Mouse (Mus musculus) hindbrain, embryonic 14.5 days (tissue): ENCODE data around the gene Zc3h18. TPM values are rescaled to one million over a fixed set of nuclear protein-coding genes. Genes with fewer than 3 reads are reported as not detected.

ENCODE experiments used
- ATAC-seq: fragments of 200-750 bp; cut with Nextera tagmentation; 2 replicates; pipeline ENCODE4 v1.8.0; 2017; ENCODE audit warnings: moderate number of reproducible peaks, mild to moderate bottlenecking, moderate TSS enrichment, moderate library complexity; ENCODE audit not compliant: low FRiP score
- DNase-seq: peaks from one replicate; pipeline ENCODE4 v3.0.0-alpha.2; 2015; ENCODE audit warnings: low spot score
- H3K27ac ChIP-seq: fragments of 300-500 bp; sonication (generic); 2 replicates; pipeline ENCODE4 v1.5.1; 2014; ENCODE audit warnings: mild to moderate bottlenecking, moderate library complexity
- H3K27me3 ChIP-seq: fragments of 300-500 bp; sonication (generic); 2 replicates; pipeline ENCODE4 v1.6.1; 2014; ENCODE audit warnings: mild to moderate bottlenecking, low read length, mixed read lengths; ENCODE audit not compliant: control insufficient read depth, insufficient read depth
- H3K36me3 ChIP-seq: fragments of 300-500 bp; sonication (generic); replicated peaks from 2 replicates; pipeline ENCODE4 v1.6.1; 2014; ENCODE audit not compliant: control insufficient read depth, insufficient read depth
- H3K4me1 ChIP-seq: fragments of 300-500 bp; sonication (generic); replicated peaks from 2 replicates; pipeline ENCODE4 v1.6.1; 2014; ENCODE audit warnings: antibody characterized with exemption, low read length, mixed read lengths; ENCODE audit not compliant: control insufficient read depth, insufficient read depth
- H3K4me2 ChIP-seq: fragments of 300-500 bp; sonication (generic); replicated peaks from 2 replicates; pipeline ENCODE4 v1.6.1; 2014; ENCODE audit warnings: mild to moderate bottlenecking, moderate library complexity
- H3K4me3 ChIP-seq: fragments of 300-500 bp; sonication (generic); replicated peaks from 2 replicates; pipeline ENCODE4 v1.5.1; 2014; ENCODE audit warnings: mild to moderate bottlenecking, low read length
- H3K9ac ChIP-seq: fragments of 300-500 bp; sonication (generic); 2 replicates; pipeline ENCODE4 v1.6.1; 2014
- H3K9me3 ChIP-seq: fragments of 300-500 bp; sonication (generic); 2 replicates; pipeline ENCODE4 v1.6.1; 2016; ENCODE audit warnings: low read length; ENCODE audit not compliant: control insufficient read depth
- WGBS: fragments of 180-500 bp; shearing (Covaris S2); extraction: QIAGEN DNeasy Blood & Tissue Kit; methylation state at CpG from one replicate; pipeline ENCODE4 v1.1.7; 2014; 5-methylcytosine and 5-hydroxymethylcytosine counted together
- polyA plus RNA-seq: library from polyadenylated mRNA; unstranded; fragments of >200 nt; fragmentation: Nextera tagmentation; extraction: Ambion mirVana; gene quantifications from 2 replicates; pipeline ENCODE4 v1.2.1, GENCODE M21; 2014

The Zc3h18 gene
- polyA plus RNA-seq, 1 experiment from 2014 or later, result 23.4 TPM

- no peak for ATAC-seq
- no peaks in the 10 kb centered on the region for H3K27me3 ChIP-seq
- H3K36me3 ChIP-seq, result peaks cover 10% of the 10 kb centered on the region
- no peak overlapping the region for H3K9ac ChIP-seq
- H3K4me3 ChIP-seq, result no peak overlapping the region
- H3K9me3 ChIP-seq, result no peaks in the 10 kb centered on the region
- 95% methylated on average over 7 of the region's 7 CpGs for WGBS
- peaks cover 19% of the 10 kb centered on the region for H3K4me1 ChIP-seq
- H3K27ac ChIP-seq, result no peak overlapping the region
- H3K4me2 ChIP-seq, result no peak overlapping the region; the same call in 1 of the 2 replicates
- DNase-seq, result no peak
Observed at GRCm38 (mm10) chr8:122375320-122375719, 1.1 kb upstream of the Zc3h18 start.

GRCm38 (mm10) chr8:122375751-122376364 lies 551 bp upstream of the Zc3h18 start:
- ATAC-seq (peak; percentile 10; the same call in 1 of the 2 replicates), DNase-seq (no peak)
- Histone ChIP-seq H3K9me3 (no peaks in the 10 kb centered on the region), H3K4me1 (peaks cover 19% of the 10 kb centered on the region), H3K9ac (peak overlapping the region; percentile 63), H3K4me3 (peak overlapping the region; percentile 78), H3K27me3 (no peaks in the 10 kb centered on the region), H3K36me3 (peaks cover 16% of the 10 kb centered on the region), H3K27ac (peak overlapping the region; percentile 72), H3K4me2 (peak overlapping the region; percentile 68)
- WGBS, result 29% methylated on average over 13 of the region's 13 CpGs

GRCm38 (mm10) chr8:122383039-122383438 lies 6.6 kb downstream of the Zc3h18 start:
- H3K4me2 ChIP-seq, result no peak overlapping the region
- no peak; the same call in 1 of the 2 replicates for ATAC-seq
- H3K9ac ChIP-seq, result no peak overlapping the region
- H3K4me1 ChIP-seq, result peaks cover 3% of the 10 kb centered on the region
- no peak overlapping the region for H3K27ac ChIP-seq
- no peak overlapping the region for H3K4me3 ChIP-seq
- no peak for DNase-seq
- H3K27me3 ChIP-seq, result no peaks in the 10 kb centered on the region
- no peaks in the 10 kb centered on the region for H3K9me3 ChIP-seq
- H3K36me3 ChIP-seq, result peaks cover 68% of the 10 kb centered on the region
- WGBS, result 88% methylated on average over 4 of the region's 4 CpGs

- no peak overlapping the region for H3K9ac ChIP-seq
- no peak overlapping the region for H3K4me2 ChIP-seq
- H3K27me3 ChIP-seq, result no peaks in the 10 kb centered on the region
- H3K36me3 ChIP-seq, result peaks cover 85% of the 10 kb centered on the region
- ATAC-seq (no peak), DNase-seq (no peak)
- H3K9me3 ChIP-seq, result no peaks in the 10 kb centered on the region
- no peak overlapping the region for H3K27ac ChIP-seq
- H3K4me3 ChIP-seq, result no peak overlapping the region
- WGBS, result 89% methylated on average over 3 of the region's 3 CpGs
- no peaks in the 10 kb centered on the region for H3K4me1 ChIP-seq
Observed at GRCm38 (mm10) chr8:122389357-122389756, 12.9 kb downstream of the Zc3h18 start.

GRCm38 (mm10) chr8:122390758-122391157 lies 14.3 kb downstream of the Zc3h18 start:
- no peak for ATAC-seq
- no peak for DNase-seq
- H3K4me2 ChIP-seq, result no peak overlapping the region
- H3K4me1 ChIP-seq, result no peaks in the 10 kb centered on the region
- no peak overlapping the region for H3K9ac ChIP-seq
- no peak overlapping the region for H3K27ac ChIP-seq
- WGBS, result 90% methylated on average over 3 of the region's 3 CpGs
- H3K36me3 ChIP-seq, result peaks cover 82% of the 10 kb centered on the region
- no peaks in the 10 kb centered on the region for H3K27me3 ChIP-seq
- H3K9me3 ChIP-seq, result no peaks in the 10 kb centered on the region
- H3K4me3 ChIP-seq, result no peak overlapping the region

- no peak overlapping the region for H3K9ac ChIP-seq
- H3K4me2 ChIP-seq, result no peak overlapping the region
- H3K4me3 ChIP-seq, result no peak overlapping the region
- H3K27me3 ChIP-seq, result no peaks in the 10 kb centered on the region
- H3K4me1 ChIP-seq, result no peaks in the 10 kb centered on the region
- ATAC-seq (no peak), DNase-seq (no peak)
- peaks cover 71% of the 10 kb centered on the region for H3K36me3 ChIP-seq
- no peak overlapping the region for H3K27ac ChIP-seq
- no peaks in the 10 kb centered on the region for H3K9me3 ChIP-seq
Observed at GRCm38 (mm10) chr8:122393717-122394116, 17.3 kb downstream of the Zc3h18 start.

- no peak for ATAC-seq
- H3K27ac ChIP-seq, result no peak overlapping the region
- no peak overlapping the region for H3K4me3 ChIP-seq
- no peaks in the 10 kb centered on the region for H3K27me3 ChIP-seq
- 81% methylated on average over 6 of the region's 6 CpGs for WGBS
- no peak overlapping the region for H3K4me2 ChIP-seq
- H3K4me1 ChIP-seq, result no peaks in the 10 kb centered on the region
- no peaks in the 10 kb centered on the region for H3K9me3 ChIP-seq
- H3K36me3 ChIP-seq, result peaks cover 75% of the 10 kb centered on the region
- no peak overlapping the region for H3K9ac ChIP-seq
- no peak for DNase-seq
Observed at GRCm38 (mm10) chr8:122395291-122395690, 18.9 kb downstream of the Zc3h18 start.

- Histone ChIP-seq H3K27me3 (no peaks in the 10 kb centered on the region), H3K9ac (no peak overlapping the region), H3K27ac (no peak overlapping the region), H3K4me3 (no peak overlapping the region), H3K36me3 (peaks cover 84% of the 10 kb centered on the region), H3K4me1 (no peaks in the 10 kb centered on the region), H3K4me2 (no peak overlapping the region), H3K9me3 (no peaks in the 10 kb centered on the region)
- no peak for DNase-seq
- WGBS, result 96% methylated on average over 9 of the region's 9 CpGs
- no peak for ATAC-seq
Observed at GRCm38 (mm10) chr8:122398186-122398585, 21.8 kb downstream of the Zc3h18 start.

- H3K4me2 ChIP-seq, result no peak overlapping the region
- H3K27me3 ChIP-seq, result no peaks in the 10 kb centered on the region
- 91% methylated on average over 9 of the region's 9 CpGs for WGBS
- H3K4me1 ChIP-seq, result no peaks in the 10 kb centered on the region
- H3K27ac ChIP-seq, result no peak overlapping the region
- H3K36me3 ChIP-seq, result peaks cover 99% of the 10 kb centered on the region
- DNase-seq (no peak), ATAC-seq (no peak)
- H3K4me3 ChIP-seq, result no peak overlapping the region
- H3K9ac ChIP-seq, result no peak overlapping the region
- no peaks in the 10 kb centered on the region for H3K9me3 ChIP-seq
Observed at GRCm38 (mm10) chr8:122405146-122405805, 28.9 kb downstream of the Zc3h18 start.
